Mouse (Mus musculus) inflammation-experienced regulatory T-cells, adult 6 months (primary cell): ENCODE results near the gene 1700029I15Rik. TPM values are rescaled to one million over a fixed set of nuclear protein-coding genes. Genes with fewer than 3 reads are reported as not detected.
"Not testable (repeated sequence)": the region's sequence is repeated elsewhere in the genome, so short reads cannot be mapped to it uniquely, and the experiment has no call there.

Experiments
- ATAC-seq: one replicate; pipeline ENCODE4 v1.8.0; 2017
- polyA plus RNA-seq, 3 experiments: library from polyadenylated mRNA; unstranded; fragments of 100-300 nt; shearing (Covaris generic); gene quantifications; one replicate each; pipeline ENCODE4 v1.2.1; 2017

Gene 1700029I15Rik
- polyA plus RNA-seq, 3 experiments from 2014 or later: 3.2 to 3.7 (median 3.7) TPM

GRCm38 (mm10) chr2:92392318-92393264, 10.3 kb downstream of the 1700029I15Rik start:
- ATAC-seq: peak; percentile 56

- no peak for ATAC-seq
These were observed 13.2 kb downstream of the 1700029I15Rik start for GRCm38 (mm10) chr2:92395535-92395934.

- no peak for ATAC-seq
These were observed 15.1 kb downstream of the 1700029I15Rik start for GRCm38 (mm10) chr2:92397436-92397835.

GRCm38 (mm10) chr2:92399877-92400276, 17.5 kb downstream of the 1700029I15Rik start:
- ATAC-seq: not testable (repeated sequence)

GRCm38 (mm10) chr2:92400682-92401081, 18.3 kb downstream of the 1700029I15Rik start:
- no peak for ATAC-seq

GRCm38 (mm10) chr2:92401091-92401561, 18.8 kb downstream of the 1700029I15Rik start, which contains the start of gene Mapk8ip1:
Gene Mapk8ip1 (minus strand): TSS chr2:92401263.
- no peak for ATAC-seq

DNA sequence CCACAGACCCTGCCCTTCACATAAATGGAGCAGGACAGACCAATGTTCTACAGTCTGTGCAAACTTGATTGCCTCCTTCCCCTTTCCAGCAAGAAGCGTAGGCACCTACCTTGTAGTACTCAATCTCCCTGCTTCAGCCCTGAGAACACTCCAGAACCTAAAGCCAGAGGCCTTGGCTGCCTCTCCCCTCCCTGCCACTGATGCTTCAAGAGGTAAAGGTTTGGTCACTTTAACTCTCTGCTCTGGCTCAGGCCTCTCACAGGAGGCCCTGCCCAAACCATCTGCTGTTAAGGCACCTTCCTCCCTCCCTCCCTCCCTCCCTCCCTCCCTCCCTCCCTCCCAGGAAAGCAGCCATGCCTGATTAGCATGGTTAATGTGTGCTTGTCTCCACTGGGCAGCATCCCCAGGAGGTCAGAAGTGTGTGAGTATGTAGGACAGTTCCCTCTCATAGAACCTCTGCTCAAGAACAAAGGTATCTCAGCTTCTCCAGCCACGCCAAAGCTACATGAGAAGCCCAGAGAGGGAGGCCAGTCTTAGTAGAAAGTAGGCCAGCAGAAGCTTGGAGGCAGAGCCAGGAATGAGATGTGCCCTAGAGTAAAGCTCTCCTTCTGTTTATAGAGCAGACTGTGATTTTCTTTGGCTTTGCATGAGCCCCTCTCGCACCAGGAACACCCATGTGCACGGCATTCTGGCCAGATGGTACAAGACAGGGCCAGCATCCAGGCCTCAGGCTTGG, 20.4 kb downstream of the 1700029I15Rik start:
- ATAC-seq: no peak

DNA sequence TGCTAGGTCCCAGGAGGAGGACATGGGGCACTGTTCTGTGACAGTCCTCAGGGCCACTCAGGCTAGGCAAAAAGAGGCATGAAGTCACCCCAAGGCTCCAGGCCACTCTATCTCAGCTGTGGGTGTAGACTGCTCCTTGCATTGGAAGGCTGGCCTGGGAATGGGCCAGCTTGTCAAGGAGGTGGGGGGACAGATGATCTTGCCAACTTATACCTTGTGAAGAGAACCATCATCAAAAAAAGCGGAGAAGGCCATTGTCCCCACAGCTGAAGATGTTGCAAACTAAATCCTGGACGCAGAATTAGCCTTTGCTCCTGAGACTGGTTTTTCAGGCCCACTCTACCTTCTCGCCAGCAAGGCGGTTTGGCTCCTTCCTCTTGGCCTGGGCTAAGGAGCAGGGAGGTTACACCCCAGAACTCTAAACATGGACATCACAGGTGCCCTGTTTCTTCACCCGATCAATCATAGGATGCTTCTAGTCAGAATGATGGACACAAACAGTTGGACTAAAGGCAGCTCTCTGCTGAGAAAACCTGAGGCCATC, 21.5 kb downstream of the 1700029I15Rik start:
- no peak for ATAC-seq

GRCm38 (mm10) chr2:92404737-92405136, 22.4 kb downstream of the 1700029I15Rik start:
- ATAC-seq: no peak

- no peak for ATAC-seq
These were observed 23.3 kb downstream of the 1700029I15Rik start for GRCm38 (mm10) chr2:92405687-92406086.

DNA sequence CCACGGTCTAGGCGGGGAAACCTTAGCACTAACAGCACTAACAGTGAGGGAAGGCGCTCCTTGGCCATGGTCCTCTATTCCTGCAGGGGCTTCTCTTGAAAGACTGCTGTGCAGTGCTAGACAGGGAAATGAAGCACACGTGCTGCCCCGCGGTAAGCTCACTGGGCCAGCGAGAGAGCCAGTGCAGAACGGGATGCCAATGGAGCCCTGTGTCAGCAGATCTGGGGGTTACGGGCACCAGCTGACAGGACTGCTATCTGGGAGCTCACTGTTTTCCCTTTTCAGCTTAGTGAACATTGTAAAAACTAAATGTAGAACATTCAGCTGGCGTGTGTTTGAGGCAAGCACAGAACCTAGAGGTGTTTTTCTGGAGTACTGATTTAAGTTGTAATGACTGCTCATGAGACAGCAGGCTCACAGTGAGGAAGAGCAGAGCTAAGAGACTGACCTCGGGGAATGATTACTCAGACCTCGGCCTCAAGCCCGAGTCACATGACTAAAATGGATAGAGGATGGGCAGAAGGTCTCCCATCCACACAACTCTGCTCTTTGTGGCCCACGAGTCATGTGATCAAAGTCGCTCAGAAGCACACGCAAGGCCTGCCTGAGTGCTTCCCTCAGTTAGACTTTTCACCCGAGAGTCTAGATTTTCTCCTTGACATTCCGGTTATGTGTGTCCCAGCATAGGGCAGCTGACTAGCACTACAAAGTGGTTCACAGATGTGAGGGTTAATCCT, 26.1 kb downstream of the 1700029I15Rik start:
- no peak for ATAC-seq

DNA sequence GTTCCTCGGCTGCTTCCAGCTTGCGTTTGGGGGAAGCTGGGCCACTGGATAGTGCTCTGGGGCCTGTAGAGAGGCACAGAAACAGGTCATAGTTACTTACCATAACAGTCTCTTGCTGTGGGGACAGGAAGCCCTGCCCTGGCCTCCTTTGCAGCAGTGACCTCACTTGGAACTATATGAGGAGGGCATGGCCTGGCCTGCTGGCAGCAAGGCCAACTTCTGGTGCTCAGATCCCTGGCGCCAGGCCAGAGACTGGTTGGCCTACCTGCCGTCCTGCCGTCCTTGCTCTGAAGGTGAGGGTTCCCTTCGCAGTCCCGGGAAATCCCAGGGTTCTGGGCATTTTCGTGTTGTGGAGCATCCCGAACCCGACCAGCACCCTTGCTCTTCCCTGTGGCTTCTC, 29.4 kb downstream of the 1700029I15Rik start:
- ATAC-seq: no peak

GRCm38 (mm10) chr2:92421723-92422387, 39.5 kb downstream of the 1700029I15Rik start:
- ATAC-seq: no peak

GRCm38 (mm10) chr2:92422388-92423135, 40.2 kb downstream of the 1700029I15Rik start:
- no peak for ATAC-seq

DNA sequence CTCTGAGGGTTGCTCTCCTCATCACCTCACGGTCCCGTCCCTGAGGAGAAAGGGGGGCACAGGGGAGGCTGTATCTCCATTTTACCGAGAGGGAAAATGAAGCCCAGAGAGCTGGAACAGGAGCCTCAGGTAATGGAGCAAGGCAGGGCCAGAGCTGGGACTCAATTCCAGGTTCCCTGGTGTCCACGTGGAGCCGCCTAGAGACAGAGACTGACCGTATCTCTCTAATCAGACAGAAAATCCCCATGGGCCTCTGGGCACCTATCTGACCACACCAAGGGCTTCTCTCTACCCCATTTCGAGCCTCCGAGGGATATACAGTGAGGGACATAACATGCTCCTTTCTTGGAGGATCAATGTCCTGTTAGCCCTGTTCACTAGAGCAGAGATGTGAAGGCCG, 40.8 kb downstream of the 1700029I15Rik start:
- ATAC-seq: no peak

- ATAC-seq: no peak
These were observed 41.5 kb downstream of the 1700029I15Rik start for GRCm38 (mm10) chr2:92423702-92424461.

- no peak for ATAC-seq
These were observed 42.3 kb downstream of the 1700029I15Rik start for GRCm38 (mm10) chr2:92424462-92425308.

DNA sequence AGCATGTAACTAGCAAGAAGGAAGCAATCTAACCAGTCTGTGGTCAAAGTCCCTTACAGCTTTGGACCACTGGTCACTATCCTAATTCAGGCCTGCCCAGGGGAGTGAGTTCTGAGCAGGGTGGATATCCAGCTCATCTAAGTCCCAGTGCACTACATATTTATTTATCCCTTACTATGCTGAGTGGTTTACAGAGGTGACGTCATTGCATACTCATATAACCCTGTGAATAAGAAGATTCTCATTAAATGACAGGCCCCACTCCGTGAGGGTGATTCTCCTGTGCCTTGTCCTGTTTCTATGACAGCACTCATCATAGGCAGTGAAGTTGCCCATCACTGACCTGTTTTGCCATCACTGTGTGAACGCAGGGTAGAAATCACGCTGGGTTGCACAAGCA, 43.0 kb downstream of the 1700029I15Rik start:
- no peak for ATAC-seq

DNA sequence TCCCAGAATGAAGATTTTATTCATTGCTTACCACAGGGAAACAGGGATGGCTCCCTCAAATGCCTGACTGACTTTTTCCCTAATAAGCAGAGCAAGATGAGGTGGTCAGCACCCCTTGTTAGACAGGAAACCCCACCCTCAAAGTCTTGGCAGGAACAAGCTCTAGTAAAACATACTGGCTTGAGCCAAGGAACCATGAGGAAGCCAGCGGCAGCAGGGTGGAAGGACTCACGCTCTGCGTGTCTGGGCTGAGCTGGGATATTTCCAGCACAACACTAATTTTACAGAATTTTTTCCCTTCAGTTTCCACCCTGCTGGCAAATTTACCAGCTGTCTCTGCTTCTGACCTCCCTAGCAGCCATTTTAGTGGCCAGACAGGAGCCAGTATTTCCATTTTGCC, 44.1 kb downstream of the 1700029I15Rik start:
- ATAC-seq: no peak
